In genomic region chr1:87510845-87511244, GRCm38 (mm10) we compare ENCODE assay signal across 11 mouse cellular contexts. TPM values are rescaled to one million over a fixed set of nuclear protein-coding genes. Genes with fewer than 3 reads are reported as not detected.
A peak's percentile ranks its signal among the peaks of the same experiment; 100 is the strongest.
DNase-seq lines count a peak whose midpoint lies in the region; ATAC-seq and TF ChIP-seq lines count a peak whose summit lies in the region.
"Had no signal": no experiment of that assay in that cellular context is flagged by ENCODE, and none has a peak within 500 bp of the region (broad histone marks: within the 10 kb centered on the region; RNA-seq: fewer than 3 reads in every experiment).

No protein-coding gene starts in this region.

- no peak overlapping the region for H3K9ac ChIP-seq in heart, postnatal 0 days (replicated peaks; ENCODE audit: low read depth, low read length)
- no peak overlapping the region; the same call in 1 of the 2 replicates for H3K9ac ChIP-seq in hindbrain, embryonic 14.5 days
- no peak overlapping the region for H3K9ac ChIP-seq in midbrain, embryonic 15.5 days

- H3K36me3 ChIP-seq in heart, postnatal 0 days (replicated peaks; ENCODE audit: control insufficient read depth, insufficient read depth, low read length): no peaks in the 10 kb centered on the region
- H3K36me3 ChIP-seq in hindbrain, embryonic 14.5 days (replicated peaks; ENCODE audit: control insufficient read depth, insufficient read depth): no peaks in the 10 kb centered on the region
- no peaks in the 10 kb centered on the region for H3K36me3 ChIP-seq in midbrain, embryonic 15.5 days (replicated peaks)

- peaks cover 5% of the 10 kb centered on the region; the same call in 1 of the 2 replicates for H3K4me1 ChIP-seq in heart, postnatal 0 days (ENCODE audit: control insufficient read depth, insufficient read depth)
- H3K4me1 ChIP-seq in cortical plate, adult 2 months (ENCODE audit: control insufficient read depth, insufficient read depth, low read length): no peaks in the 10 kb centered on the region; the same call in 1 of the 2 replicates
- H3K4me1 ChIP-seq in hindbrain, embryonic 14.5 days (replicated peaks; ENCODE audit: control insufficient read depth, insufficient read depth, low read length): no peaks in the 10 kb centered on the region; the same call in 1 of the 2 replicates
- peaks cover 20% of the 10 kb centered on the region for H3K4me1 ChIP-seq in midbrain, embryonic 15.5 days

- 0 out of 2 replicates have a peak, but pooled peaks cover 5% of the 10 kb centered on the region for H3K9me3 ChIP-seq in heart, postnatal 0 days (replicated peaks; ENCODE audit: control insufficient read depth, low read length)
- H3K9me3 ChIP-seq in hindbrain, embryonic 14.5 days (ENCODE audit: control insufficient read depth, low read length): no peaks in the 10 kb centered on the region
- no peaks in the 10 kb centered on the region for H3K9me3 ChIP-seq in midbrain, embryonic 15.5 days

- no peak for TF ChIP-seq POLR2A in cortical plate, adult 2 months (IDR thresholded peaks at IDR 0.05; ENCODE audit: extremely low read depth, insufficient read depth, low read length)

- DNase-seq in heart, postnatal 0 days (ENCODE audit: low spot score): no peak
- DNase-seq in heart, postnatal 4 days: no peak
- DNase-seq in hindbrain, embryonic 14.5 days (ENCODE audit: low spot score): no peak
- no peak for DNase-seq in adrenal gland, postnatal 10 days
- no peak for DNase-seq in urinary bladder, adult 18-20 months (ENCODE audit: low spot score in 2 of 2)
- DNase-seq in left cerebral cortex, adult 18-20 months (ENCODE audit: low spot score in 2 of 2): no peak

- no peak for TF ChIP-seq CTCF in heart, postnatal 0 days (IDR thresholded peaks at IDR 0.05; ENCODE audit: low read depth)
- TF ChIP-seq CTCF in cortical plate, adult 2 months (IDR thresholded peaks at IDR 0.05; ENCODE audit: extremely low read depth, insufficient read depth, low read length): no peak

- WGBS in heart, postnatal 0 days: 16% methylated on average over 5 of the region's 5 CpGs
- WGBS in hindbrain, embryonic 14.5 days: 10% methylated on average over 5 of the region's 5 CpGs
- WGBS in midbrain, embryonic 15.5 days: 15% methylated on average over 5 of the region's 5 CpGs

- ATAC-seq in heart, postnatal 0 days (ENCODE audit: insufficient read depth, low read depth): no peak
- no peak for ATAC-seq in hindbrain, embryonic 14.5 days (ENCODE audit: low FRiP score)
- peak; percentile 53 for ATAC-seq in midbrain, embryonic 15.5 days (replicated peaks)

- H3K27me3 ChIP-seq in heart, postnatal 0 days (ENCODE audit: control insufficient read depth, insufficient read depth, low read length): peaks cover 49% of the 10 kb centered on the region
- peaks cover 26% of the 10 kb centered on the region for H3K27me3 ChIP-seq in hindbrain, embryonic 14.5 days (ENCODE audit: control insufficient read depth, insufficient read depth, low read length)
- peaks cover 23% of the 10 kb centered on the region for H3K27me3 ChIP-seq in midbrain, embryonic 15.5 days (replicated peaks)

- H3K4me2 ChIP-seq in heart, postnatal 0 days (ENCODE audit: low read depth, low read length): 0 out of 2 replicates have a peak overlapping the region, but pooled peaks have one; percentile 99
- H3K4me2 ChIP-seq in hindbrain, embryonic 14.5 days (replicated peaks): peak overlapping the region; percentile 72
- H3K4me2 ChIP-seq in midbrain, embryonic 15.5 days: peak overlapping the region; percentile 87

- TF ChIP-seq EP300 in heart, postnatal 0 days (IDR thresholded peaks at IDR 0.05; ENCODE audit: low read depth): no peak

- H3K4me3 ChIP-seq in heart, postnatal 0 days (ENCODE audit: low read depth, low read length): no peak overlapping the region
- H3K4me3 ChIP-seq in cortical plate, adult 2 months (ENCODE audit: insufficient read depth, low read length): peak overlapping the region; percentile 98; the same call in 1 of the 2 replicates
- peak overlapping the region; percentile 83 for H3K4me3 ChIP-seq in hindbrain, embryonic 14.5 days (replicated peaks; ENCODE audit: low read length)
- peak overlapping the region; percentile 83 for H3K4me3 ChIP-seq in midbrain, embryonic 15.5 days

- H3K27ac ChIP-seq in heart, postnatal 0 days (ENCODE audit: low read depth): no peak overlapping the region
- H3K27ac ChIP-seq in cortical plate, adult 2 months (ENCODE audit: insufficient read depth, low read length): peak overlapping the region; percentile 84; the same call in 1 of the 2 replicates
- H3K27ac ChIP-seq in hindbrain, embryonic 14.5 days: no peak overlapping the region
- H3K27ac ChIP-seq in midbrain, embryonic 15.5 days: no peak overlapping the region

RNA-seq across cellular contexts. Expression of gene Neu2, which starts 1.2 kb away (rescaled TPM):
- total RNA-seq in heart, postnatal 0 days (2014; rRNA removed; ENCODE audit: low replicate concordance): not detected in 2 replicates
- 0.23 TPM in 1 of 2 replicates, not detected in the other for polyA plus RNA-seq in heart, postnatal 0 days (2015; fragmentation: Nextera tagmentation; extraction: Ambion mirVana)
- not detected for total RNA-seq in heart, postnatal 4 days (2021)
- polyA plus RNA-seq in cortical plate, adult 2 months (2012; rRNA removed): 13.6 and 14.6 TPM in 2 replicates
- 0.40 and 0.86 TPM in 2 replicates for polyA plus RNA-seq in hindbrain, embryonic 14.5 days (2014; fragmentation: Nextera tagmentation; extraction: Ambion mirVana)
- polyA plus RNA-seq in midbrain, embryonic 15.5 days (2015; fragmentation: Nextera tagmentation; extraction: Ambion mirVana): 0.15 and 0.46 TPM in 2 replicates
- under 1 TPM; 0.72 to 0.79 TPM for total RNA-seq in adrenal gland, postnatal 10 days (2021)
- total RNA-seq in left cerebral cortex, adult 18-20 months (2021): 1 to 10 TPM; 6.3 to 7.1 TPM
- polyA plus RNA-seq: CD4-positive, CD25-positive, alpha-beta regulatory T cell, adult 4 months had no signal

RNA-seq across cellular contexts. Expression of gene Snorc, which starts 40.8 kb away (rescaled TPM):
- total RNA-seq in heart, postnatal 0 days (2014; rRNA removed; ENCODE audit: low replicate concordance): not detected in 2 replicates
- not detected in 2 replicates for polyA plus RNA-seq in heart, postnatal 0 days (2015; fragmentation: Nextera tagmentation; extraction: Ambion mirVana)
- not detected for total RNA-seq in heart, postnatal 4 days (2021)
- 1.3 and 2.2 TPM in 2 replicates for polyA plus RNA-seq in cortical plate, adult 2 months (2012; rRNA removed)
- 0.78 and 1.0 TPM in 2 replicates for polyA plus RNA-seq in hindbrain, embryonic 14.5 days (2014; fragmentation: Nextera tagmentation; extraction: Ambion mirVana)
- 0.83 and 1.1 TPM in 2 replicates for polyA plus RNA-seq in midbrain, embryonic 15.5 days (2015; fragmentation: Nextera tagmentation; extraction: Ambion mirVana)
- under 1 TPM in 1 of 2 experiments, not detected in 1; 0.81 TPM for total RNA-seq in adrenal gland, postnatal 10 days (2021)
- total RNA-seq in left cerebral cortex, adult 18-20 months (2021): under 1 TPM in 1 of 2 experiments, not detected in 1; 0.82 TPM
- total RNA-seq: adrenal gland, postnatal 4 days had no signal
- polyA plus RNA-seq: CD4-positive, CD25-positive, alpha-beta regulatory T cell, adult 4 months; spleen, adult 2 months had no signal
